Mouse (Mus musculus) midbrain, embryonic 16.5 days (tissue): ENCODE measurements at regions not wholly inside any gene's neighbourhood (a gene's known extent, or its start where the extent isn't known, plus 50 kb on each side); places are given as distances from the start of the nearest gene placed in this dataset.

Experiments
- ATAC-seq: fragments of 200-750 bp; cut with Nextera tagmentation; 2 replicates; pipeline ENCODE4 v1.8.0; 2017; ENCODE audit warnings: moderate TSS enrichment
- H3K27ac ChIP-seq: fragments of 300-500 bp; sonication (generic); 2 replicates; pipeline ENCODE4 v1.5.1; 2014; ENCODE audit warnings: mild to moderate bottlenecking, low read length, mixed read lengths
- H3K27me3 ChIP-seq: fragments of 300-500 bp; sonication (generic); 2 replicates; pipeline ENCODE4 v1.6.1; 2014; ENCODE audit warnings: low read depth, low read length, mixed read lengths; ENCODE audit not compliant: control insufficient read depth, insufficient read depth
- H3K36me3 ChIP-seq: fragments of 300-500 bp; sonication (generic); 2 replicates; pipeline ENCODE4 v1.6.1; 2014; ENCODE audit warnings: mild to moderate bottlenecking, low read length, moderate library complexity, mixed read lengths; ENCODE audit not compliant: control insufficient read depth, insufficient read depth
- H3K4me1 ChIP-seq: fragments of 300-500 bp; sonication (generic); 2 replicates; pipeline ENCODE4 v1.6.1; 2014; ENCODE audit warnings: mild to moderate bottlenecking, low read length, mixed read lengths; ENCODE audit not compliant: control insufficient read depth, insufficient read depth
- H3K4me2 ChIP-seq: fragments of 300-500 bp; sonication (generic); 2 replicates; pipeline ENCODE4 v1.6.1; 2014; ENCODE audit warnings: mild to moderate bottlenecking, low read length, mixed read lengths
- H3K4me3 ChIP-seq: fragments of 300-500 bp; sonication (generic); 2 replicates; pipeline ENCODE4 v1.5.1; 2014; ENCODE audit warnings: low read depth, mild to moderate bottlenecking, low read length, moderate library complexity, mixed read lengths
- H3K9ac ChIP-seq: fragments of 300-500 bp; sonication (generic); 2 replicates; pipeline ENCODE4 v1.6.1; 2014; ENCODE audit warnings: low read depth, low read length, mixed read lengths
- H3K9me3 ChIP-seq: fragments of 300-500 bp; sonication (generic); replicated peaks from 2 replicates; pipeline ENCODE4 v1.6.1; 2014; ENCODE audit warnings: mild to moderate bottlenecking, low read length, mixed read lengths; ENCODE audit not compliant: control insufficient read depth, poor library complexity, severe bottlenecking
- WGBS: fragments of 180-500 bp; shearing (Covaris S2); extraction: QIAGEN DNeasy Blood & Tissue Kit; methylation state at CpG from one replicate; pipeline ENCODE4 v1.1.7; 2014; 5-methylcytosine and 5-hydroxymethylcytosine counted together

GRCm38 (mm10) chr10:23052480-23053378, 232.8 kb upstream of the Tcf21 start:
- H3K9ac ChIP-seq = no peak overlapping the region
- 91% methylated on average over 11 of the region's 11 CpGs for WGBS

GRCm38 (mm10) chr10:23044466-23044865, 224.5 kb upstream of the Tcf21 start:
- WGBS = 78% methylated on average over 3 of the region's 3 CpGs
- no peak overlapping the region for H3K4me3 ChIP-seq
- no peak for ATAC-seq

More at GRCm38 (mm10) chr10:23052480-23053378, 232.8 kb upstream of the Tcf21 start:
- H3K9me3 ChIP-seq = no peaks in the 10 kb centered on the region
- H3K4me3 ChIP-seq = no peak overlapping the region
- H3K36me3 ChIP-seq = no peaks in the 10 kb centered on the region
- H3K4me1 ChIP-seq = no peaks in the 10 kb centered on the region
- no peaks in the 10 kb centered on the region for H3K27me3 ChIP-seq
- H3K27ac ChIP-seq = no peak overlapping the region
- no peak overlapping the region for H3K4me2 ChIP-seq
- no peak for ATAC-seq

GRCm38 (mm10) chr10:23031491-23032126, 211.6 kb upstream of the Tcf21 start:
- Histone ChIP-seq H3K9me3 (no peaks in the 10 kb centered on the region), H3K4me1 (no peaks in the 10 kb centered on the region), H3K4me2 (no peak overlapping the region), H3K27ac (no peak overlapping the region), H3K4me3 (no peak overlapping the region), H3K9ac (no peak overlapping the region), H3K36me3 (no peaks in the 10 kb centered on the region), H3K27me3 (no peaks in the 10 kb centered on the region)
- 79% methylated on average over 4 of the region's 4 CpGs for WGBS
- no peak for ATAC-seq

More at GRCm38 (mm10) chr10:23044466-23044865, 224.5 kb upstream of the Tcf21 start:
- Histone ChIP-seq H3K9me3 (no peaks in the 10 kb centered on the region), H3K27ac (no peak overlapping the region), H3K9ac (no peak overlapping the region), H3K4me1 (no peaks in the 10 kb centered on the region), H3K27me3 (no peaks in the 10 kb centered on the region), H3K4me2 (no peak overlapping the region), H3K36me3 (no peaks in the 10 kb centered on the region)

- H3K36me3 ChIP-seq = no peaks in the 10 kb centered on the region
- WGBS = 90% methylated on average over 4 of the region's 4 CpGs
- H3K9ac ChIP-seq = no peak overlapping the region
- H3K4me2 ChIP-seq = no peak overlapping the region
- no peak for ATAC-seq
- no peaks in the 10 kb centered on the region for H3K4me1 ChIP-seq
- H3K27me3 ChIP-seq = no peaks in the 10 kb centered on the region
- no peak overlapping the region for H3K27ac ChIP-seq
- no peak overlapping the region for H3K4me3 ChIP-seq
- H3K9me3 ChIP-seq = no peaks in the 10 kb centered on the region
Measured at GRCm38 (mm10) chr10:23027961-23028360, 208.0 kb upstream of the Tcf21 start.

DNA sequence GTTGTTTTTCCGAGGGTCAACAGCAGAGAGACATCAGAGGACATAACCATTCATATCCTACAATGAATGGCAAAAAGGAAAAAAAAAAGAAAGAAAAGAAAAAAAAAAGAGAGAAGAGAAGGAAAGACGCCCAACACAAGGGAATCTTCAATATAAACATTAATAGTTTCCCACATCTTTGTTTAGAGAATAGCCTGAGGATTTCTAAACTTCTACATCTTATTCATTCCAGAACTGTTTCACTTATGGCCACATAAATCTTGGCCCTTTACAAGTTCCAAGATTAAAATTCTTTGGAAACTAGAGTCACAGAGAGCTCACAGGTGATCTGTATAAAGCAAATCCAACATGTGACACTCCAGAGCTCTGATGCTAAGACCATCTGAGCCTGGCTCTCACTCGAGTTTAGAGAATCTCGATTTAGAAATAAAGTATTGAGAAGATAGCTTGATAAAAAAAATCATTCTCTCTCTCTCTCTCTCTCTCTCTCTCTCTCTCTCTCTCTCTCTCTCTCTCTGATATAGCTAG, 197.2 kb upstream of the Tcf21 start:
- no peak for ATAC-seq
- Histone ChIP-seq H3K27me3 (no peaks in the 10 kb centered on the region), H3K9me3 (no peaks in the 10 kb centered on the region), H3K4me3 (no peak overlapping the region), H3K36me3 (no peaks in the 10 kb centered on the region), H3K4me2 (no peak overlapping the region), H3K27ac (no peak overlapping the region), H3K9ac (no peak overlapping the region), H3K4me1 (no peaks in the 10 kb centered on the region)
- WGBS = 77% methylated on average over 4 of the region's 4 CpGs

DNA sequence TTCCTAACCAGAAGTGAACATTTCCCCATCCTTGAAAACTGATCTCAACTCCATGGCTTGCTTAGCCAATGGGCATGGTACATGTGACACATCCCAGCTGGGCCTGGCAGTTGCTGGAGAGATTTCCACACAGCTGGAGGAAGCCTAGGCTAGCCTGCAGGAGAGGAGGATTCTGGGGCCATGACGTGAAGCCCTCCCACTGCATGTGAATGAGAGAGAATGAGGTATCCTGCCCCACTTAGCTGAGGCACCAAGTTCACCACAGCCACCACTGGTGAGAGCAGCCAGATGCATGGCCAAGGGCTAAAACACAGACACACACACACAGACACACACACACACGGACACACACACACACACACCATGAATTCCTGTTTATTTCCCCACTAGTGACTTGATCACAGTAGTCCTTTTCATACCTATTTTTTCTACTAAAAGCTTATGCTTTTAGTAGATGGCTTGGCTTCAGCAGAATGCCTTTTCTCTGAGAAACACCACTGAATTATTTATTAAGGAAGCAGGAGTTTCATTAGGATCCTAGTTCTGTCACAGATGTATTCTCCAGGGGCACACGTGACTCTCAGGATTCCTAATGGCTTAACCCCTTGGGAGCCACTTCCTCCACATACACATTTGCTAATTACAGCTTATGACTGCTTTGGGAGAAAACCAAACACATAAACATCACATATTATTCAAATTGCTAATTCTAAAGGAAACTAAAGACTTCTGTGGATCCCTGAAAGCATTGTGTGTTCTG, 196.1 kb upstream of the Tcf21 start:
- H3K27me3 ChIP-seq = no peaks in the 10 kb centered on the region
- no peak overlapping the region for H3K27ac ChIP-seq
- no peak overlapping the region for H3K9ac ChIP-seq
- no peak overlapping the region for H3K4me3 ChIP-seq
- peak; percentile 82 for ATAC-seq
- no peaks in the 10 kb centered on the region for H3K9me3 ChIP-seq
- 33% methylated on average over 3 of the region's 3 CpGs for WGBS
- no peaks in the 10 kb centered on the region for H3K4me1 ChIP-seq
- H3K36me3 ChIP-seq = no peaks in the 10 kb centered on the region
- no peak overlapping the region for H3K4me2 ChIP-seq

- Histone ChIP-seq H3K4me3 (no peak overlapping the region), H3K9me3 (no peaks in the 10 kb centered on the region), H3K4me1 (no peaks in the 10 kb centered on the region), H3K4me2 (no peak overlapping the region), H3K27me3 (no peaks in the 10 kb centered on the region), H3K9ac (no peak overlapping the region), H3K27ac (no peak overlapping the region), H3K36me3 (no peaks in the 10 kb centered on the region)
- ATAC-seq = no peak
- 69% methylated on average over 4 of the region's 4 CpGs for WGBS
Measured at GRCm38 (mm10) chr10:23010715-23011114, 190.7 kb upstream of the Tcf21 start.

DNA sequence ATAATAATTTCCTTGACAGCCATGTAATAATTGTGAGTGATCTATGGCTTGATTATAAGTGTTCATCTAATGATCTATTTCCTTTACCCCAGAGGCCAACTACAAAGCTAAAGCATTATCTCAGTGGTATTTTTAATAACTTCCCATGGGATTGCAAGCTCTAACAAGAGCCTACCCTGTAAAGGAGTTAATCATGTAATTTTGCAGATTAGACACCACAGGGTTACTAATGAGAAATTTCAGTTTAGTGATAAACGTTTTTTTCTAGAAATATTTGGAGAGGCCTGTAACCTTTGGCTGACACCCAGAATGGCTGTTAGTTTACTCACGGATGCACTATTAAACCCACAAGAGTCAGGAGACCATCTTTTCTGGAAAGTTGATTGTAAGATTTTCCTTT, 190.2 kb upstream of the Tcf21 start:
- no peak for ATAC-seq
- H3K4me3 ChIP-seq = no peak overlapping the region
- no peak overlapping the region for H3K4me2 ChIP-seq
- no peak overlapping the region for H3K9ac ChIP-seq
- peaks cover 2% of the 10 kb centered on the region; the same call in 1 of the 2 replicates for H3K4me1 ChIP-seq
- 31% methylated on average over 2 of the region's 2 CpGs for WGBS
- no peak overlapping the region for H3K27ac ChIP-seq
- no peaks in the 10 kb centered on the region for H3K9me3 ChIP-seq
- no peaks in the 10 kb centered on the region for H3K27me3 ChIP-seq
- H3K36me3 ChIP-seq = no peaks in the 10 kb centered on the region
